Mouse (Mus musculus): ENCODE results near the gene Tpm4. TPM values are rescaled to one million over a fixed set of nuclear protein-coding genes. Genes with fewer than 3 reads are reported as not detected.
"Not testable (repeated sequence)": the region's sequence is repeated elsewhere in the genome, so short reads cannot be mapped to it uniquely, and the experiment has no call there.

Gene Tpm4
- polyA plus RNA-seq (2015; fragmentation: Nextera tagmentation; extraction: Ambion mirVana), result 221 and 233 TPM in 2 replicates

DNA sequence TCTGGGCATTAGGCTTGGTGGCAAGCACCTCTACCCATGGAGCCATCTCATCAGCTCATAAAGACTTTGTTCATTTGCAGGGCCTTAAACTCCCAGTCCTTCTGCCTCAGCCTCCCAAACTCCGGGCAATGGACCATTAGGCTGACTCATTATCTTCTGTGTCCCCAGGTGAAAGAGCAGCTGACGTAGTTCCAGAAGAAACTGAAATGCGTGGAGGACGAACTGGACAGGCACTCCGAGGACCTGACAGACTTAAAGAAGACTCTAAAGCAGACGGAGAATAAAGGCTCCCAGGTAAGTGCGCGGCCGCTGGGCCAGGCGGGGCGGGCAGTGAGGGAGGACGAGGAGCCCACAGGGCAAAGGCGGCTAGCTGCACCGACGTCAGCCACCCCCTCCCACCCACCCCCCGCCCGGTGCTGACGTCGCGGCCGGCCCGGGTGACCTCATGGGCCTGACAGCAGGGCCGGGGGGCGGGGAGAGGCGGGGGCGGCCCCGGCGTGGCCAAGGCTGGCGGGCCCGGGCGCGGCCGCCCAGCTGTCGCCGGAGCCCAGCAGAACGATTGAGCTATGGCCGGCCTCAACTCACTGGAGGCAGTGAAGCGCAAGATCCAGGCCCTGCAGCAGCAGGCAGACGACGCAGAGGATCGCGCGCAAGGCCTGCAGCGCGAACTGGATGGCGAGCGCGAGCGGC is at the start of gene Tpm4:
Gene Tpm4 (plus strand): TSS at position 220 of the 690 bp plus-strand sequence.
- Histone ChIP-seq H3K4me3 (peak within 1 kb of the TSS; percentile 69), H3K4me1 (replicated peaks) (peaks cover 25% of the 10 kb centered on the region), H3K27me3 (no peaks in the 10 kb centered on the region), H3K27ac (peak within 1 kb of the TSS; percentile 91), H3K9ac (peak within 1 kb of the TSS; percentile 89), H3K9me3 (no peaks in the 10 kb centered on the region), H3K4me2 (peak within 1 kb of the TSS; percentile 91), H3K36me3 (peaks cover 14% of the 10 kb centered on the region)
- under 1% methylated on average over 45 of the region's 49 CpGs for WGBS
- peak; percentile 82 for ATAC-seq (ENCODE audit: low FRiP score)

DNA sequence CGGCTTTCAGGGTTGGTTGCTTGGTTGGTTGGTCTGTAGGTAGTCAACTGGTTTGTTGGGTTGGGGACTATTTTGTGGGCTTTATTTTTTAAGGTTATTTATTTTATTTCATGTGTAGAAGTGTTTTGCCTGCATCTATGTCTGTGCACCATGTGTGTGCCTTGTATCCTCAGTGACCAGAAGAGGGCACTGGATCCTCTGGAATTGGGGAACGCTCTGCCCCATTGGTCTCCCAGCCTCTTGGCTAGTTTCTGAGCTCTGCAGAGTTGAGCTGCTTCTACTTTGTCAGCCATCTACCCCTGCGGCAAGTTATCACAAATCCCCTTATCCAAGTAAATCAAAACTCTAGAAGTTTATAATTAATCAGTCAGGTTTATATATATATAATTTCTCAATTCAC is 47.2 kb upstream of the Tpm4 start:
- not testable (repeated sequence) for H3K27ac ChIP-seq; H3K9ac ChIP-seq; H3K4me3 ChIP-seq; H3K27me3 ChIP-seq; H3K4me1 ChIP-seq (replicated peaks); H3K36me3 ChIP-seq; H3K9me3 ChIP-seq; ATAC-seq (ENCODE audit: low FRiP score); H3K4me2 ChIP-seq
- 84% methylated on average over 3 of the region's 3 CpGs for WGBS

DNA sequence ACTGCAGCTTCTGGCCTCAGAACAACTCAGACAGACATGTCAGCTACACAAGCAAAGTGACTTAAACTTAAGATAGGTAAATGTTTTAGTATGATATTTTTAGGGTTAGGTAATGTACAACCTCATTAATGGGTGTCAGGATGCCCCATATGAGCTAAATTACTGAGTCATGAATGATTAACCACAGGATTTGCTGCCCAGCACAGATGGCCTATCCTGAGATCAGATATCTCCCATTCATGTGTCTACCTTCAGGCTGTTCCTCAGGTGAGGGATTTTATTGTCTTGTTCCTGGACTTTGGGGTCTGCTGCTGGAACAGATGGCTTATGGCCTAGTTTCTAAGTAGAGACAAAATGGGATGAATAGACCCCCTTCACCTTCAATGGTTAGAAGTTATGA is 38.1 kb upstream of the Tpm4 start:
- H3K9ac ChIP-seq; H3K9me3 ChIP-seq; H3K27ac ChIP-seq; H3K36me3 ChIP-seq; H3K4me3 ChIP-seq; ATAC-seq (ENCODE audit: low FRiP score); H3K4me1 ChIP-seq (replicated peaks); H3K27me3 ChIP-seq; H3K4me2 ChIP-seq: not testable (repeated sequence)

DNA sequence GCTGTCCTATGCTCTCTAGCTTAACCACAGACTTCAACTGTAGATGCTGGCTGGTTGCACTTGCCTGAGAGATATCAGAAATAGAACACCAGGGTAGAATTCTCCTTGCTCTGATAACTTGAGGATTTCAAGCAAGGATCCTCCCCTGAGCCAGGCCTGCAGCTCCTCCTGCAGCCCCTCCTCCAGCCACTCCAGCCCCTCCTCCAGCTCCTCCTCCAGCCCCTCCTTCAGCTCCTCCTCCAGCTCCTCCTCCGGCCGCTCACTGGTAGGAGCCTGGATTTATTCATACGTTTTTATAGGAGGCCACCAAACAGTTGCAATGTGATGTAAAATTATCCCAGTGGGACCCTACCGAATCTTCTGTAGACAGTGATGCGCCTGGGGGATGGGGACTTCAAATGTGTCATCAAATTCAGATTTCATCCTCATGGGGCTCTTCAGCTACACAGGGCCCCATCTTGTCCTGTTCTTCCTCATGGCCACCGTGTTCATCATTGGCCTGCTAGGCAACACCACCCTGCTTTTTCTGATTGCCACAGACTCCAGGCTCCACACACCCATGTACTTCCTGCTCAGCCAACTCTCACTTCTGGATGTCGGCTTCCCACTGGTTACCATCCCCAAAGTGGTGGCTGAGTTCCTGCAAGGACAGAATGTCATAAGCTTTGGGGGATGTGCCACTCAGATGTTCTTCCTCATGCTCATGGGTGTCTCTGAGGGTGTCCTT is 35.2 kb upstream of the Tpm4 start:
- H3K36me3 ChIP-seq; H3K27ac ChIP-seq; ATAC-seq (ENCODE audit: low FRiP score); H3K4me1 ChIP-seq (replicated peaks); H3K9ac ChIP-seq; H3K4me2 ChIP-seq; H3K27me3 ChIP-seq; H3K9me3 ChIP-seq; H3K4me3 ChIP-seq: not testable (repeated sequence)
- WGBS, result 64% methylated on average over 6 of the region's 7 CpGs

DNA sequence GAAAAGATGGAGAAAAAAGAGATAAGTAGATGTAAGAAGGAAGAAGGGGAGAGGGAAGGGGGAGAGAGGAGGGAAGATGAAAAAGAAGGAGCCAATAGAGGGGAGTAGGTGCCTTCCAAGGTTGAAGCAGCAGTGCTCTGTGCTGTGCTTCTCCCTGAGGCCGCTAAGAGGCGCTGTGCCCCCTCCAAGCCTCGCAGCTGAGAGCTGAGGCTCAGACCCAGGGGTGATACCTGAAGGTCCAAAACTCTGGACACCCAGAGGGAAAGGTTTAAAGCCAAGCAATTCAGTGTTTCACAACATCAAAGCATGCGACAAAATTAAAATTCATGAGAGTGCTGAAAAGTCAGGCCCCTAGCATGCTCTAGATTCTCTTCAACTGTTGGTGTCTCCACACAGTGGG is 29.6 kb upstream of the Tpm4 start:
- no peak overlapping the region for H3K4me3 ChIP-seq
- no peak overlapping the region for H3K4me2 ChIP-seq
- no peaks in the 10 kb centered on the region for H3K36me3 ChIP-seq
- WGBS, result 23% methylated on average over 4 of the region's 4 CpGs
- no peak overlapping the region for H3K9ac ChIP-seq
- no peak for ATAC-seq (ENCODE audit: low FRiP score)
- peaks cover 5% of the 10 kb centered on the region; the same call in 1 of the 2 replicates for H3K9me3 ChIP-seq
- no peak overlapping the region for H3K27ac ChIP-seq
- no peaks in the 10 kb centered on the region for H3K4me1 ChIP-seq (replicated peaks)
- H3K27me3 ChIP-seq, result no peaks in the 10 kb centered on the region

DNA sequence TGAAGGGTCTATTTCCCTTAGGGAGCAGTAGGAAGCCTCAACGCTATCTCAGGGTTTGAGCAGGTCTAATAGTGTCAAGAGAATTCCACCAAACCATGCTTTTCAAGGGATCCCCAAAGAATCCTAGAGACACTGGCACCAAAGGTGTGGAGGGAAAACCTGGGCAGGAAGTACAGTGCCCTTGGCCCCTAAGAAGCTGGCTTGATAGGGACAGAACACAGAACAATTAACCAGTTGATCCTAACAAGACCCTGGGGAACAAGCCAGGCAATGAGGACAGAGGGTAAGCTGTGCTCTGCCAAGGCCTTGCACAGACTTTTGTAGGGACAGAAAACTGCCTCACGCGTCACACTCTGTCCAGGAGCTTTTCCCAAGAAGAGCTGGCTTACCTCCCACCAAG is 28.0 kb upstream of the Tpm4 start, which contains the start of gene Olfr374:
Gene Olfr374 (plus strand): TSS at position 301 of the 400 bp plus-strand sequence.
- no peaks in the 10 kb centered on the region for H3K27me3 ChIP-seq
- H3K36me3 ChIP-seq, result no peaks in the 10 kb centered on the region
- no peak for ATAC-seq (ENCODE audit: low FRiP score)
- WGBS, result 89% methylated on average over 3 of the region's 3 CpGs
- peaks cover 5% of the 10 kb centered on the region; the same call in 1 of the 2 replicates for H3K9me3 ChIP-seq
- H3K9ac ChIP-seq, result no peak within 1 kb of the TSS
- H3K4me3 ChIP-seq, result no peak within 1 kb of the TSS
- no peak within 1 kb of the TSS for H3K27ac ChIP-seq
- no peak within 1 kb of the TSS for H3K4me2 ChIP-seq
- no peaks in the 10 kb centered on the region for H3K4me1 ChIP-seq (replicated peaks)

DNA sequence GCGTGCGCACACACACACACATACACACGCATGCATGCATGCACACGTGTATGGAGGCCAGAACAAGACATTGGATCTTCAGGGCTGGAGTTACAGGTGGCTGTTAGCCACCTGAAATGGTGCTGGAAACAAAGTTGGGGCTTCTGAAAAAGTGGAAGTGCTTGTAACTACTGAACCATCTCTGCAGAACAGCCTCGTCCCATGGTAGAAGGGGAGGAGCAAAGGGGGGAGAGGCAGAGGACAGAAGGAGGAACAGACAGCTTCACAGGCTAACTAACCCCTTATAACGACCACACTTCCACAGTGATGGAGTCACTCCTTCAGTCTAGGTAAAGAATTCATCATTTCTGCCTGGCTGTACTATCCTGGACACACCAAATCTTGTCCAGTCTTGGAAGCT is 23.9 kb upstream of the Tpm4 start:
- Histone ChIP-seq H3K27me3 (no peaks in the 10 kb centered on the region), H3K4me1 (replicated peaks) (no peaks in the 10 kb centered on the region), H3K4me2 (no peak overlapping the region), H3K27ac (no peak overlapping the region), H3K9me3 (no peaks in the 10 kb centered on the region), H3K36me3 (no peaks in the 10 kb centered on the region), H3K9ac (no peak overlapping the region), H3K4me3 (no peak overlapping the region)
- no peak for ATAC-seq (ENCODE audit: low FRiP score)
- 84% methylated on average over 6 of the region's 6 CpGs for WGBS

DNA sequence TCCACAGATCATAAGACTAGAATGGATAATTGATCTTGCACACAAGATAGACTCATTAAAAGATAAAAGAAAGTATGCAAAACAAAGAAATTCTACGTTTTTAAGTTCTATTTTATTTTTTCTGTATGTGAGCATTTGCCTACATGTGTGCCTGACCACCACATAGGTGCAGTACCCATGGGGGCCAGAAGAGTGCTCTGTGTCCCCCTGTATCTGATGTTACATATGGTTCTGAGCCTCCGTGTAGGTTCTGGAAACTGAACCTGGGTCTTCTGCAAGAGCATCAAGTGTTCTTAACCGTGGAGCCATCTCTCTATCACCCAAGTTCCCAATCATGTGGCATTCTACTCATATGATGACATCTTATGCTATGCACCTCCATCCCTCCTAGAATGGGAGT is 22.3 kb upstream of the Tpm4 start:
- no peak overlapping the region for H3K27ac ChIP-seq

DNA sequence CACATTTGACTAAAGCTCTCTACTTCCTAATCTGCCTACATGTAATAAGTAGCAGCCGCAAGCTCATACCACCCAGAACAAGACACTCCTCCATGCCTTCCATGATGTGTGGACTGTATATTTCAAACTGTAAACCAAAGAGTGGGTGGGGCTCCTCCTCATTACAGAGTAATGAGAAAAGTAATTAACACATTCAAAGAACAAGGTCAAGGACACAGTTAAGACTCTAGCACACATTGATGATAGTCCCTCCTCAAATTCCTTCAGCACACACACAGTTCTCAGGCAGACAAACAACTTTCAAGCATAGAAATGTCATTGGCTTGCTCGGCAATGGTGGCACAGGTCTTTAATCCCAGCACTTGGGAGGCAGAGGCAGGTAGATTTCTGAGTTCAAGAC is 19.6 kb upstream of the Tpm4 start:
- H3K4me1 ChIP-seq (replicated peaks), result no peaks in the 10 kb centered on the region
- no peaks in the 10 kb centered on the region for H3K27me3 ChIP-seq
- H3K4me2 ChIP-seq, result no peak overlapping the region
- H3K9me3 ChIP-seq, result no peaks in the 10 kb centered on the region
- no peak overlapping the region for H3K4me3 ChIP-seq
- no peaks in the 10 kb centered on the region for H3K36me3 ChIP-seq
- 91% methylated on average over 2 of the region's 2 CpGs for WGBS
- H3K9ac ChIP-seq, result no peak overlapping the region
- no peak for ATAC-seq (ENCODE audit: low FRiP score)
- no peak overlapping the region for H3K27ac ChIP-seq

More for the DNA sequence above, 22.3 kb upstream of the Tpm4 start:
- no peak overlapping the region for H3K9ac ChIP-seq
- WGBS, result 69% methylated on average over 3 of the region's 3 CpGs
- no peak overlapping the region for H3K4me2 ChIP-seq
- H3K27me3 ChIP-seq, result no peaks in the 10 kb centered on the region
- no peaks in the 10 kb centered on the region for H3K4me1 ChIP-seq (replicated peaks)
- ATAC-seq (ENCODE audit: low FRiP score), result no peak
- H3K4me3 ChIP-seq, result no peak overlapping the region
- H3K36me3 ChIP-seq, result no peaks in the 10 kb centered on the region
- no peaks in the 10 kb centered on the region for H3K9me3 ChIP-seq

DNA sequence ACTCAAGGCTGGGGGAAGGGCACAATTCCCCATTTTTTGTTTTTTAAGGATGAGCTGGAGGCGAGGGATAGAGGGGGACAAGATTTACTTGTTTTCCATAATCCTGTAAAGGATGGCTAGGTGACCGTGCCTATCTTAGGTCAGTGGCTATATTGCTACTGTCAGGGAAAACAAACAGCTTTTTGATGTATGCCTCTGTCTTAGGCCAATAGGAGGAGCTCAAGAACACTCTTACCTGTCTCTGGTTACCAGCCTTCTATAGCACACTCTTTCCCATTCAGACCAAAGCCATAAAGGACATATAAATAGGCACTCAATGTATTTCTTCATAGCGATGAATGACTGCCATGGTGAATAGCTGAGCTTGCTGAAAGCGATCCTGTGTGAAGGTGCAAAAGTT is 16.2 kb upstream of the Tpm4 start:
- WGBS, result 50% methylated on average over 4 of the region's 4 CpGs
- Histone ChIP-seq H3K27ac (no peak overlapping the region), H3K36me3 (no peaks in the 10 kb centered on the region), H3K9ac (no peak overlapping the region), H3K27me3 (no peaks in the 10 kb centered on the region), H3K4me2 (no peak overlapping the region), H3K9me3 (no peaks in the 10 kb centered on the region), H3K4me3 (no peak overlapping the region), H3K4me1 (replicated peaks) (no peaks in the 10 kb centered on the region)
- no peak for ATAC-seq (ENCODE audit: low FRiP score)

DNA sequence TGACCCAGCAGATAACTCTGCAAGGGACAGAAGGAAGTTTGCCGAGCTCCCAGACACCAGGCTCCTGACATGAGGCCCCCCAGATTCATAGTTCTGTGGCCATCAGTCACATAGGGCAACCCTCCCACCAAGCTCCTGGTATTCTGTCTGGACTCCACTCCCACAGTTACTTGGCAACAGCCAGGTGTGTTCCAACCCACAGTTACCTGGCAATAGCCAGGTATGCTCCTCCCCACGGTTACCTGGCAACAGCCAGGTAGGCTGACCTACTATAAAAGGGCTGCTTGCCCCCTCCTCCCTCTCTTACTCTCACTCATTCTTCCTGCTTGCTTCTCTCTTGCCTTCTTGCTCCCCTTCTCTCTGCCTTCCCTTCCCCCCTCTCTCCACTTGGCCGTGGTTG is 13.3 kb upstream of the Tpm4 start:
- 71% methylated on average over 3 of the region's 3 CpGs for WGBS
- not testable (repeated sequence) for H3K4me3 ChIP-seq; H3K4me1 ChIP-seq (replicated peaks); H3K4me2 ChIP-seq; H3K27me3 ChIP-seq; H3K36me3 ChIP-seq; H3K27ac ChIP-seq; H3K9me3 ChIP-seq; ATAC-seq (ENCODE audit: low FRiP score); H3K9ac ChIP-seq

DNA sequence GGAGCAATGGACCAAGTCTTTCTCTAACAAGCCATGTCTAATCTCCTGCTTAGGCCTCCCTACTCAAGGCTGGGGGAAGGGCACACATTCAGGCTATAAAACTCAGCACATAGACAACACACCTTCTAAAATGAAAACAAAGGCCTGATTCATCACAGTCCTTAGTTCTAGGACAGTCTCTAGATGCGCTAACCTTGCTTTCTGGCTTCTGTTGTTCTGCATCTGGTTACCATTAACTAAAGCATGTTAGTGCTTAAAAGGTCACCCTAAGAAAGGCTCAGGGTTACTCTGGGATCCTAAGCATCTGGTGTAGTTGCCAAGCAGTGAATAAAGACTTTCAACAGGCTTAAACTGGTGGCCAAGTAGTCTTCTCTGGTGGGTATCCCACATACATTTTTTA is 12.8 kb upstream of the Tpm4 start:
- H3K36me3 ChIP-seq, result no peaks in the 10 kb centered on the region
- no peaks in the 10 kb centered on the region for H3K27me3 ChIP-seq
- H3K4me2 ChIP-seq, result no peak overlapping the region
- no peak for ATAC-seq (ENCODE audit: low FRiP score)
- no peak overlapping the region for H3K9ac ChIP-seq
- H3K4me1 ChIP-seq (replicated peaks), result no peaks in the 10 kb centered on the region
- no peaks in the 10 kb centered on the region for H3K9me3 ChIP-seq
- H3K4me3 ChIP-seq, result no peak overlapping the region
- WGBS, result 81% methylated on average over 1 of the region's 1 CpGs
- H3K27ac ChIP-seq, result no peak overlapping the region

DNA sequence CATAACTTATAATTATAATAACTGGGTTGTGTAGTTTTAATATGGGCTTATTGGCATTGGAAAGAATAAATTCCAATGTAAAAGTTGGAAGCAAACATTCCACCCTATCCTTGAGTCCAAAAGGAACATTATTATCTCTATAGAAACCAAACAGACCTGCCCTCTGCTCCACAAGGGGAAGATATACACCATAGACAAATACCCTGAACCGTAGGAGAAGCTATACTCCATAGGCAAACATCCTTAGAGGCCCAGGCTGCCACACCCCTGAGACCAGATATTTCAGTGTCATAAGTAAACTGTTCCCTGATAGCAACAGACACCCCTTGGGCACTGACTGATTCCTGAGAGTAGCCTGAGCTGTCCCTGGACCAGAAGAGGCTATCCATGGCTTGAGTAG is 6.9 kb upstream of the Tpm4 start:
- H3K4me2 ChIP-seq, result no peak overlapping the region
- H3K9ac ChIP-seq, result no peak overlapping the region
- no peaks in the 10 kb centered on the region for H3K27me3 ChIP-seq
- no peaks in the 10 kb centered on the region for H3K36me3 ChIP-seq
- H3K27ac ChIP-seq, result no peak overlapping the region
- no peaks in the 10 kb centered on the region for H3K4me1 ChIP-seq (replicated peaks)
- no peak overlapping the region for H3K4me3 ChIP-seq
- no peaks in the 10 kb centered on the region for H3K9me3 ChIP-seq
- no peak for ATAC-seq (ENCODE audit: low FRiP score)
- 88% methylated on average over 1 of the region's 1 CpGs for WGBS
